Mouse (Mus musculus) cerebellum, adult 2 months (tissue): Measurements from ENCODE around the gene Arhgef15.

ENCODE experiments used
- CTCF ChIP-seq: fragments of 200-500 bp; IDR thresholded peaks from 2 replicates; pipeline ENCODE4 v1.5.1; 2011; ENCODE audit warnings: low read depth, mild to moderate bottlenecking, control low read depth, low read length, moderate library complexity, borderline replicate concordance; ENCODE audit not compliant: insufficient read depth
- POLR2A ChIP-seq: fragments of 200-500 bp; IDR thresholded peaks from 2 replicates; pipeline ENCODE4 v1.6.1; 2011; ENCODE audit warnings: low read length, control low read depth, borderline replicate concordance; ENCODE audit not compliant: insufficient read depth

- TF ChIP-seq CTCF (no peak), POLR2A (no peak)
These were observed 47.9 kb upstream of the Arhgef15 start for GRCm38 (mm10) chr11:69005193-69005592.
